Mouse (Mus musculus) erythroblast, adult 5-6 weeks (primary cell): ENCODE data around the gene Mug1. TPM values are rescaled to one million over a fixed set of nuclear protein-coding genes. Genes with fewer than 3 reads are reported as not detected.
"Not testable (repeated sequence)": the region's sequence is repeated elsewhere in the genome, so short reads cannot be mapped to it uniquely, and the experiment has no call there.

Experiments
- ATAC-seq: replicated peaks from 2 replicates; pipeline ENCODE4 v1.8.0; 2016; ENCODE audit warnings: moderate number of reproducible peaks, mild to moderate bottlenecking, moderate TSS enrichment, inconsistent platforms; ENCODE audit not compliant: poor library complexity, low FRiP score, severe bottlenecking
- total RNA-seq, 2 experiments: library from RNA; stranded (forward) in 1 of 2; stranded (reverse) in 1 of 2; fragments of 150-400 nt in 1 of 2; fragments of 200-764, 138-1000 nt in 1 of 2; gene quantifications; 2 replicates each; pipeline versions ENCODE4 v1.2.3 to v1.2.4; 2015 to 2017; ENCODE audit warnings: low replicate concordance in 2 of 2

Gene Mug1
- not detected in 2 replicates for total RNA-seq (2015; ENCODE audit: low replicate concordance)
- 0.56 TPM in 1 of 2 replicates, not detected in the other for total RNA-seq (2017; ENCODE audit: low replicate concordance)

DNA sequence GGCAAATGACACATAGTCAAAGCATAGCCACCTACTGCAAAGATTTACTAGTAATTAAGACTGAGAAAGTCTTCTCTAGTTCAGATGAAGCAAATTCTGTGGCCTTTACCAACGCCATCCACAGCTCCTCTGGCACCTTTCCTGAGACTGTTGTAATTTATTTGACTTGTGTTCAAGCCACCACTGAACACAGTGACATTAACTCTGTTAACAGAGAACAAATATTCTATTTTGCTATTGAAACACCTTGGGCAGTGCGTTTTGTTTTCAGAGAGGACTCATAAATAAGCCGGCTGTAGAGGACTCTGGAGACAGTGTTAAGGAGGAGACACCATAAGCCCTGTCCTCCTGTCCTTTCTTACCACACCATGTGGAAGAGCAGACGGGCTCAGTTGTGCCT lies at the start of gene Mug1:
Gene Mug1, plus strand, starts transcription at position 271 of the 400 bp plus-strand sequence.
- not testable (repeated sequence) for ATAC-seq

DNA sequence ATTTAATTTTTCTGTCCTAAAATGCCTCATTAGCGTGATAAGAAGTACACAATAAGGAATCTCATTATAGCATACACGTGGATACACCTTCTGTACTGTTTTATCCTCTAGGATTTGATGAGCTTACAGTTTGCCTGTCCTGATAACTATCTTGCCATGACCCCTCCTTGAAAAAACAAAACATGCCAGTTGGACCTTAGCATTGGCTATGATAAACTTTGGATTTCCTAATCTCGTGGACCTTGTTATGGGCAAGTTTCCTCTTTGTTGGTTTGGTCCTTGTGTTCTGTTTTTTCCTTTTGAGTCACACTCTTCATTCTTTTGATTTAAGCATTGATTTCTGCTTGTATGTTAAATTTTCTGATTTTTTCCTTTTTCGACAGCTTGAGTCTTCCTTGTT lies 10.3 kb upstream of the Mug1 start:
- no peak for ATAC-seq

DNA sequence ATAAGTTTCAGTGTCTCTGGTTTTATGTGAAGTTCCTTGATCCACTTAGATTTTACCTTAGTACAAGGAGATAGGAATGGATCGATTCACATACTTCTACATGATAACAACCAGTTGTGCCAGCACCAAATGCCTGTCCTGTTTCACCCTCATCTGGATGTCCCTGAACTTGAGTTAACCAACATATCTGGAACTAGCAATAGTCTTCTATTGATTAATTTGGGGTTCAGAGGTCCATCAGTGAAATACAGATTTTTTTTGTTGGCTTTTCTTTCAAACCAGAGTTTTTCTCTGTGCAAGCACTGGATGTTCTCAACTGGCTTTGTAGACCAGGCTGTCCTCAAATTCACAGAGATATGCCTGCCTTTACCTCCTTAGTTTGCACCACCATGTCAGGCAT lies 2.0 kb upstream of the Mug1 start:
- ATAC-seq, result no peak

DNA sequence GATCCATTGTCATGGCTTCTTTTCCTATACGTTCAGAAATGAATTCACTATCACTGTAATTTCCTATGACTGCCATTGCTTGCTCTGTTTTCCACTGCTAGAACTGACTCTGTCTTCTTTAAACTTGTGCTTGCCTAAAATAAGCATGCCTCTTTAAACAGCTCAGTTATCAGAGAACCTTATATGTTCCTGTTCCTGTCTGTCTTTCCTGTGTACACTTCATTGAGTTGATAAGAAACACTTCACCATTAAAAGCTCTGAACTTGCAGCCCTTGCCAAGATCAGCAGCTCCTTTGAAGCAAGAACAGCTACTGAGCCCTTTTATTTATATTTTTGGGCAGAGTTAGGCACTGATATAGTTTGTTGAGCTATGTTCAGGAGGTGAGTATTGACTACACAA lies 10.0 kb downstream of the Mug1 start:
- no peak for ATAC-seq

Other genes starting within 250 kb of the Mug1 start
- not detected in 2 replicates for gene A2m, start 203.2 kb upstream of the Mug1 start, total RNA-seq (2015; ENCODE audit: low replicate concordance)
- gene A2m, start 203.2 kb upstream of the Mug1 start, total RNA-seq (2017; ENCODE audit: low replicate concordance), result not detected in 2 replicates
- gene Gm7298, start 105.6 kb upstream of the Mug1 start, total RNA-seq (2015; ENCODE audit: low replicate concordance), result not detected in 2 replicates
- not detected in 2 replicates for gene Gm7298, start 105.6 kb upstream of the Mug1 start, total RNA-seq (2017; ENCODE audit: low replicate concordance)
- not detected in 2 replicates for gene Mug2, start 168.2 kb downstream of the Mug1 start, total RNA-seq (2015; ENCODE audit: low replicate concordance)
- gene Mug2, start 168.2 kb downstream of the Mug1 start, total RNA-seq (2017; ENCODE audit: low replicate concordance), result not detected in 2 replicates